Mouse (Mus musculus) WW6 (cell line): ENCODE data around the gene Faap20.

ENCODE experiments used
- DNase-seq: peaks from one replicate; pipeline ENCODE4 v3.0.0-alpha.2; 2013; ENCODE audit warnings: low read depth, low spot score

The Faap20 gene

DNA sequence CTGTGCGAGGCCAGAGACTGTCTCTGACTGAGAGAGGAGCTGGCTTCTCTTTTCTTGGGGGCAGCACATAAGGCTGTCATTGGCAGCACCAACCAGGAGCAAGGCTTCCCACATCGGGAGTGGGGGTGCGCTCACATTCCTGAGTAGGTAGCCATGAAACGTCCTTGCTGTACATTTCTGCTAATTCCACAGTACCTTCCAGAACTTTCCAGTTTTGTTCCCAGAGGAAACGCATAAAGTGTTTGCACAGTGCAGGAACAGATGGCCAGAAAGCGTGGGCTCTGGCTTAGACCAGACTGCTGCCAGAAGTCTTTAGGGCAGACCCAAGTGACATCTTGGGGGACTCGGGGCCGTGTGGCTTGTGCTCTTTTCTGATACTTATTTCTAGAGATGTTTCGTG, 34.0 kb downstream of the Faap20 start:
- no peak for DNase-seq

DNA sequence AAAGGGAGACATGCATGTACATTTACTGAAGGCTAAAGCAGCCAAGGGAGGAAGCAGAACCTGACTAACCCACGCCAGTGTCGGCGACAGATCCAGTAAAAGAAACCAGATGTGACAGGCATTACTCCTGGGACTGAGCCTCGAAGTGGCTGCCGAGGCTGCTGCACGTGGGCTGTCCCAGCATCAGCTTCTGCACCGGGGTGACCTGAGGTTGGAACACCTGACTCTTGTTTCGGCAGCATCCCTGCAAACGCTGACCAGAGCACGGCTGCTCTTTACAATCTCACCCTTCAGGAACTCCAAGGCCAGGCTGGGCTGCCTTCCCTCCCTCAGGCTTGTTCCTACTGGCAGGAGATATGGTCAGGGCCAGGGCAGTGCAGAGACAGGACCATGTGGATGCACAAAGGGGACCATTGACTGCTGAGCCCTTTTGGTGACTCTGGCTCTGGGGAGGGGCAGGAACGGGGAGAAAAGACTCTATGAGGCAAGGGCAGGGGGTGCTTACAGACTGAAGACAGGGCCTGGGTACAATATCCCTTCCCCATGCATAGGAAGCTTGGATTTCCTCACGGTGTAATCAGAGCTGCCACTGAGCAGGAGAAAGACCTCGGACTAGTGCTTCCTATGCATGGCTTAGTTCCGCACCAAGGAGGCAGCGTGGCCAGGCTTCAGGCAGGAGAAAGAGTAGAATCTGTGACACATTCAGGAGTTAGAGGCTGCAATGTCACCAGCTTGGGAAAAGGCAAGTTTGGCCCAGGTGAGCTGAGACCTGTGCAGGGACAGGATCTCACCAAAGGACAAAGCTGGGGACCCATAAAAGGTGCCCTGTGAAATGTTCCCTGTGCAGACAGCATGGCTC, 35.1 kb downstream of the Faap20 start:
- DNase-seq = no peak

DNA sequence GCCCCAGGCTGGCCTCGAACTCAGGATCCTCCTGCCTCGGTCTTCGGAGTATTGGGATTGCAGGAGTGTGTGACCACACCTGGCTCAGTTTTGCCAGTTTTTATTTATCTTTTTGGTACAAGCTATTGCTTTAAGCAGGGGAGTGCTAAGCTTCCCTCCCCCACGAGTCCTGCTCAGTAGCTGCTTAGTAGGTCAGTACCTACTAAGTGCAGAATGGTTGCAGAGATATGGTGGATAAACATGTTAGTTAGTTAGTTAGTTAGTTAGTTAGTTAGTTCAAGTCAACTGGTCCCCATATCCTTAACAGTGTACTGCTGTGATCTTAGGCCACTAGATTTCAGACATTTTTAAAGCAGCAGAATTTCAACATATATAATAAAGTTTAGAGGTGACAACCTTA, 36.5 kb downstream of the Faap20 start:
- no peak for DNase-seq

- DNase-seq = no peak
These were observed 38.1 kb downstream of the Faap20 start for GRCm38 (mm10) chr4:155287713-155288112.

- DNase-seq = no peak
These were observed 39.0 kb downstream of the Faap20 start for GRCm38 (mm10) chr4:155288586-155288985.

- DNase-seq = no peak
These were observed 40.4 kb downstream of the Faap20 start for GRCm38 (mm10) chr4:155290045-155290444.

- DNase-seq = no peak
These were observed 43.3 kb downstream of the Faap20 start for GRCm38 (mm10) chr4:155292863-155293262.

DNA sequence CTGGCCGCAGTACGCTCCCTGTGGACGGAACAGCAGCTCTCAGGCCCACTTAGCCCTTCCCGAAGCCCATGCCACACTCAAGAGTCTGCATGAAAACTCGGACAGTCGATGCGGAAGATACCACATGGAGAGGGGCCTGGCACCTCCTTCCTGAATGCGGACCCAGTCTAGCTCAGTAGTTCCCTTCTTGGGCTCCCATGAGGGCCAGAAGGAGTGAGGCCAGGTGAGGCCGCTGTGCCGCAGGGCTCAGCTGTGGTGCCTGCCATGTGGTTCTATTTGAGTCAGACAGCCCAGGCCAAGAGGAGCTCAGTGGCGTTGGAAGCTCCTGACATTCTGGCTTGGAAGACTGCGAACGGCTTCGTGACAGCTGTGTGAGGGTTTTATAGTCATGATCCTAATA, 44.8 kb downstream of the Faap20 start:
- no peak for DNase-seq

GRCm38 (mm10) chr4:155295026-155295590, 45.5 kb downstream of the Faap20 start:
- no peak for DNase-seq

DNA sequence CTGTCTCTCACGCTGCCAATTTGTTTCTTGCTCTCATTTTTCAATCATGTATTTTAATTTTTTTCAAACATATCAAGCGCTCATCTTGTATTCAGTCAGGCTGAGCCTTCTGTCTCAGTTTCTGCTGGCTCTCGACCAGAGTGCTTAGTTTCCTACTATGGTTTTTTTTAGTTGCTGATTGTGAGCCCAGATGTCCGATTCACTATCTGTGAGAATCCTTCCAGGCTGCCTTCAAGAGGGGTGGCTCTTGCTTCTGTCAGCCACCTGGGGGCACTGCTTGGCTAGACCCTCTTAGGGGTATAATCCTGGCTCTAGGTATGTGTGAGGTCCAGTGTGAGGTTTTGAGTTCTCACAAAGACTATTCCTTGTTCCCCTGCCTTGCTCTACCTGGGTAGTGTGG, 46.4 kb downstream of the Faap20 start:
- DNase-seq = no peak

- DNase-seq = no peak
These were observed 47.5 kb downstream of the Faap20 start for GRCm38 (mm10) chr4:155297057-155297456.

GRCm38 (mm10) chr4:155298826-155299225, 49.2 kb downstream of the Faap20 start:
- no peak for DNase-seq

GRCm38 (mm10) chr4:155300421-155301097, 51.0 kb downstream of the Faap20 start:
- no peak for DNase-seq

- no peak for DNase-seq
These were observed 51.5 kb downstream of the Faap20 start for GRCm38 (mm10) chr4:155301098-155301447.

DNA sequence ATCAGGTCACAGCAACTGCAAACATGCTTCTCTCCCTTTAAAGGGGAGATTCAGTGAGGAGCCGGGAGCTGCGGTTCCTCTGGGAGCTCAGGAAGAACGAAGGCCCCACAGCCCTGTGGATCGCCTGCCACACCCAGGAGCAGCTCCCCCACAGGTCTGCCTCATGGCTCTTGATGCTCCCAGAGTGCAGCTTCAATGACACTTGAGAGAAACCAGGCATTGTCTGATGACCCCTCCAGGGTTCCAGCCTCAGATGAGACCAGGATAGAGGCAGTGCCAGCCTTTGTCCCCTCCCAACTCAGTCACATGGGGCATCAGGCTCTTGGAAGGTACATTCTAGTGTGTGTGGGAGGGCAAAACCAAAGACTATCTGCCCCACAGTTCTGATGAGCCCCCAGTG, 52.4 kb downstream of the Faap20 start:
- DNase-seq = no peak

DNA sequence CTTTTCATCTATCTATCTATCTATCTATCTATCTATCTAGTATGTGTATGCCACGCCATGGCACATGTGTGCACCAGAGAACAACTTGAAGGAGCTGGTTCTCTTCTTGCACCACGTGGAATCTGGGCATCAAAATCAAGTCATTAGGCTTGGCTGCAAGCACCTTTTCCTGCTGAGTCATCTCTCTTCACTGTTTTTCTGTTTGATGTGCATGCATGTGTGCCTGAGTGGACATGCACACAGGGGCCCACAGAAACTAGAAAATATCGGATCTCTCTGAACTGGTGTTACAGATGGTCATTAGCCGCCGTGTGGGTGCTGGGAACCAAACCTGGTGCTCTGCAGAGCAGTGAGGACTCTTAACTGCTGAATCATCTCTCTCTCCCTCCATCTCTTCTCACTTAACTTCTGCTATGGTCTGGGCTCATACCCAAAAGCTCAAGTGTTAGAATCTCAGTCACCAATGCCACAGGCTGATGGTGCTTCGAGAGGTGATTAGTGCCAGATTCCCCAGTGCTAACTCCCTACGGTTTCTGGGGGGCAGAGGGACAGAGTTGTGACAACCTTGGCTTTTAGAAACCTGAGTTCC, 55.0 kb downstream of the Faap20 start:
- no peak for DNase-seq

DNA sequence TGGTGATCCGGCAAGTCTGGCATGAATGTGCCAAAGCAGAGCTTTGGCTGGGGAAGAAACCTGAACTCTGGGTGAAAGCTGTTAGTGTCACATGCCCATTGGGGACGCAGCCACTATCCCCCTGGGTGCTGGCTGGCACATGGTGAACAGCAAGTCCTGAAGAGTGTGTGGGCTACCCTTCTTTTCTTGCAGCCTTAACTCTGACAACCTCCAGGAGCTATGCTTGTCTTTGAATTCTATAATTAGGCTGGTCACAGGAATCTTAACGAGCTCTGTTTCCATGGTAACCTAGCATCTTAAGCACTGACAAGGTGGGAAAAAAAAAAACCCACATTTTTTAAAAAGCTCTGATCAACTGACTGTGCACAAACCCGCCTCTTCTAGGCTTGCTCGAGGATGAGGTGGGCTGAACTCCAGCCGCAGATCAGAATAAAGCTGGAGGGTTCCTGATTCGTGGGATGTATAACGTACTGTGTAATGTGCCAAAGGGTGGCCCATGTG, 56.0 kb downstream of the Faap20 start:
- DNase-seq = no peak
